Mouse (Mus musculus) small intestine, adult 2 months (tissue): ENCODE results near the gene Wdr41.

Experiments used
- CTCF ChIP-seq: fragments of 200-500 bp; IDR thresholded peaks from 2 replicates; pipeline ENCODE4 v1.5.1; 2012; ENCODE audit warnings: low read depth, mild to moderate bottlenecking, control low read depth, inconsistent platforms, low read length, moderate library complexity, mixed read lengths; ENCODE audit not compliant: insufficient replicate concordance, insufficient read length; ENCODE audit errors: extremely low read depth
- POLR2A ChIP-seq: fragments of 200-500 bp; IDR thresholded peaks from 2 replicates; pipeline ENCODE4 v1.6.1; 2012; ENCODE audit warnings: low read depth, mild to moderate bottlenecking, control low read depth, inconsistent platforms, low read length, moderate library complexity

DNA sequence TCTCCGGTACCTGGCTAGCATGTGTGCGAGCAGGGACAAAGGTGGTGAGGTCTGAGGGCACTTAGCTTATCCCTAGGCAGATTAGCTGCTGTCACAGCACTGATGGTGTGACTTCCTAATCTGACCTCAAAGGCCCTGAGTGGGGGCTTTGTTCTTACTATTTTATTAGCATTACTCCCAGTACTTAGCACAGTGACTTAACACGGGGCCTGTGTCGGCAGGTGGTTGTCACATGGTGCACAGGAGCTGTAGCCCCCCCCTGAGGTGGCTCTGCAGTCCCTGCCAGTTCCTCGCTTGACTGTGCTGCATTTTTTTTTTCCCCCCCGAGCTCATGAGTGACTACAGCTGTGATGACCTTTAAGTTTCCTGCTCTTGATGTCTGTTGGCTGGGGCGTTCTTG lies 2.9 kb downstream of the Wdr41 start:
- TF ChIP-seq CTCF (no peak), POLR2A (no peak)
